ENCODE assay signal across 9 mouse cellular contexts in the genomic region with DNA sequence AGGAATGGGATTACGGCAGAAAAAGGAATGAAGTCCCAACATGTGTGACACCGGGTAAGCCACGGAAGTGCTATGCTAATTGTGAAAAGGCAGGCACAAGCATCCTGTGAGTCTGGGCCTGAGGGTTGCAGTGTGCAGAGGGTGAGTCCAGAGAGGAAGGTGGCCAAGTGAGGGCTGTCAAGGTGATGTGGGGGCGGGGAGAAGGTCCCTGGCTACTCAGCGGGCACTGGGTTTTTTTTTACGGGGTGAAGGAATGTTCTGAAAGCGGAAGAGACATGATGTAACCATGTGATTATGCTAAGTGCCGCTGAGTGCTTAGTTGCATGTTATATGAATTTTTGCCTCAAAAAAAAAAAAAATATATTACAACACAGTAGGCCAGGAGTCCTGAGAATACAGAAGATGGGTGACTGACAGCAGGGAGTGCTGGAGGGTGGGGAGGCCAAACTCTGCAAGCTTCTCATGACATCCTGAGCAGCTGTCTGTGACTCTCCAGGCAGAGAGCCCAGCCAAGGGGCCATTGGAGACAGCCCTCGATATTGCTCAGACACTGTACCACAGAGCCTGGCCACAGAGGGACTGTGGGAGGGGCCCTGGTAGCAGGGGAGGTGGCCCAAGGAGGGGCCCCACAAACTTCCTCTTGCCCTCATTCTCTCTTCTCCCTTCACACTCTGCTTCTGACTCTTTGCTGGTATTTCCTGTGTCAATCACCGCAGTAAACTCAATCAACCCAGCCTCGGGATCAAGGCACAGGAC. TPM values are rescaled to one million over a fixed set of nuclear protein-coding genes. Genes with fewer than 3 reads are reported as not detected.
A peak's percentile ranks its signal among the peaks of the same experiment; 100 is the strongest.
DNase-seq lines count a peak whose midpoint lies in the region; ATAC-seq and TF ChIP-seq lines count a peak whose summit lies in the region.
"Had no signal": no experiment of that assay in that cellular context is flagged by ENCODE, and none has a peak within 500 bp of the region (broad histone marks: within the 10 kb centered on the region; RNA-seq: fewer than 3 reads in every experiment).

No protein-coding gene starts in this region.

- intact Hi-C loops in left cerebral cortex, postnatal 36 days (cut with DNase I), result loop anchor here (2.0 kb wide), 1 partner anchor 24 kb away; no protein-coding TSS in a partner anchor

- H3K27ac ChIP-seq in bone marrow, adult 2 months (ENCODE audit: control insufficient read depth, insufficient read depth, low read depth, low read length, poor library complexity), result peak overlapping the region; percentile 87
- peak overlapping the region; percentile 50 for H3K27ac ChIP-seq in heart, embryonic 15.5 days
- H3K27ac ChIP-seq in liver, embryonic 13.5 days, result peak overlapping the region; percentile 59

- H3K4me3 ChIP-seq in bone marrow, adult 2 months (replicated peaks; ENCODE audit: control insufficient read depth, low read depth, low read length), result peak overlapping the region; percentile 89
- no peak overlapping the region for H3K4me3 ChIP-seq in heart, embryonic 15.5 days
- H3K4me3 ChIP-seq in liver, embryonic 13.5 days (replicated peaks), result no peak overlapping the region

- ATAC-seq in heart, embryonic 15.5 days (replicated peaks; ENCODE audit: insufficient number of reproducible peaks, insufficient read depth, low FRiP score, low read depth), result no peak
- peak; percentile 35; the same call in 1 of the 2 replicates for ATAC-seq in liver, embryonic 13.5 days (ENCODE audit: low read depth)

- H3K27me3 ChIP-seq in heart, embryonic 15.5 days, result no peaks in the 10 kb centered on the region
- H3K27me3 ChIP-seq in liver, embryonic 13.5 days, result no peaks in the 10 kb centered on the region

- 10% methylated on average over 11 of the region's 11 CpGs for WGBS in bone marrow, adult 2 months
- WGBS in heart, embryonic 15.5 days, result 39% methylated on average over 11 of the region's 11 CpGs
- 39% methylated on average over 11 of the region's 11 CpGs for WGBS in liver, embryonic 13.5 days (ENCODE audit: insufficient replicate concordance)

- peaks cover 3% of the 10 kb centered on the region for H3K36me3 ChIP-seq in heart, embryonic 15.5 days
- peaks cover 6% of the 10 kb centered on the region for H3K36me3 ChIP-seq in liver, embryonic 13.5 days

- no peak for TF ChIP-seq CTCF in bone marrow, adult 2 months (IDR thresholded peaks at IDR 0.05; ENCODE audit: control insufficient read depth, insufficient read depth, low read length)

- peak; percentile 36; the same call in 1 of the 2 replicates for TF ChIP-seq POLR2A in bone marrow, adult 2 months (IDR thresholded peaks at IDR 0.05; ENCODE audit: borderline replicate concordance, control insufficient read depth, low read depth, low read length)

- peaks cover 12% of the 10 kb centered on the region; the same call in 1 of the 2 replicates for H3K4me1 ChIP-seq in bone marrow, adult 2 months (ENCODE audit: control insufficient read depth, insufficient read depth, low read length)
- H3K4me1 ChIP-seq in heart, embryonic 15.5 days (replicated peaks), result peaks cover 43% of the 10 kb centered on the region
- H3K4me1 ChIP-seq in liver, embryonic 13.5 days (replicated peaks), result peaks cover 58% of the 10 kb centered on the region

- no peaks in the 10 kb centered on the region for H3K9me3 ChIP-seq in heart, embryonic 15.5 days (replicated peaks)
- no peaks in the 10 kb centered on the region for H3K9me3 ChIP-seq in liver, embryonic 13.5 days (replicated peaks)

- DNase-seq in CD4-positive helper T cell, adult 2 months (ENCODE audit: low read depth, low spot score), result peak; percentile 88
- no peak for DNase-seq in liver, embryonic 13.5 days
- DNase-seq in skeletal muscle tissue, adult 2 months (ENCODE audit: low read depth, low spot score), result peak; percentile 54
- no peak for DNase-seq in cerebellum, adult 18-20 months
- no peak for DNase-seq in left cerebral cortex, postnatal 36 days (ENCODE audit: low spot score in 2 of 2)
- no peak for DNase-seq in left cerebral cortex, adult 11 months (ENCODE audit: low spot score)

- H3K9ac ChIP-seq in heart, embryonic 15.5 days, result no peak overlapping the region
- peak overlapping the region; percentile 33 for H3K9ac ChIP-seq in liver, embryonic 13.5 days

- H3K4me2 ChIP-seq in heart, embryonic 15.5 days, result no peak overlapping the region; the same call in 1 of the 2 replicates
- H3K4me2 ChIP-seq in liver, embryonic 13.5 days, result peak overlapping the region; percentile 26

RNA-seq across cellular contexts. Expression of a gene that starts 4.1 kb away (rescaled TPM):
- polyA plus RNA-seq in bone marrow, adult 2 months (2011; ENCODE audit: insufficient read depth, insufficient read length, low replicate concordance, missing spikeins), result 34.5 and 61.0 TPM in 2 replicates
- 2.3 and 6.1 TPM in 2 replicates for polyA plus RNA-seq in heart, embryonic 15.5 days (2015; fragmentation: Nextera tagmentation; extraction: Ambion mirVana)
- 3.0 and 3.8 TPM in 2 replicates for polyA plus RNA-seq in liver, embryonic 13.5 days (2015; fragmentation: Nextera tagmentation; extraction: Ambion mirVana)
- total RNA-seq in left cerebral cortex, postnatal 36 days (2021), result 1 to 10 TPM; 2.5 to 4.4 TPM

RNA-seq across cellular contexts. Expression of a gene that starts 36.8 kb away (rescaled TPM):
- polyA plus RNA-seq in bone marrow, adult 2 months (2011; ENCODE audit: insufficient read depth, insufficient read length, low replicate concordance, missing spikeins), result not detected in 2 replicates
- not detected in 2 replicates for polyA plus RNA-seq in heart, embryonic 15.5 days (2015; fragmentation: Nextera tagmentation; extraction: Ambion mirVana)
- polyA plus RNA-seq in liver, embryonic 13.5 days (2015; fragmentation: Nextera tagmentation; extraction: Ambion mirVana), result not detected in 2 replicates
- not detected for total RNA-seq in left cerebral cortex, postnatal 36 days (2021)
- polyA plus RNA-seq: stomach, embryonic 14.5 days had no signal

RNA-seq across cellular contexts. Expression of a gene that starts 43.1 kb away (rescaled TPM):
- polyA plus RNA-seq in bone marrow, adult 2 months (2011; ENCODE audit: insufficient read depth, insufficient read length, low replicate concordance, missing spikeins), result not detected in 2 replicates
- polyA plus RNA-seq in heart, embryonic 15.5 days (2015; fragmentation: Nextera tagmentation; extraction: Ambion mirVana), result not detected in 2 replicates
- polyA plus RNA-seq in liver, embryonic 13.5 days (2015; fragmentation: Nextera tagmentation; extraction: Ambion mirVana), result not detected in 2 replicates
- total RNA-seq in left cerebral cortex, postnatal 36 days (2021), result not detected
- polyA plus RNA-seq: stomach, embryonic 14.5 days had no signal

RNA-seq across cellular contexts. Expression of a gene that starts 54.7 kb away (rescaled TPM):
- 13.2 and 43.2 TPM in 2 replicates for polyA plus RNA-seq in bone marrow, adult 2 months (2011; ENCODE audit: insufficient read depth, insufficient read length, low replicate concordance, missing spikeins)
- not detected in 2 replicates for polyA plus RNA-seq in heart, embryonic 15.5 days (2015; fragmentation: Nextera tagmentation; extraction: Ambion mirVana)
- polyA plus RNA-seq in liver, embryonic 13.5 days (2015; fragmentation: Nextera tagmentation; extraction: Ambion mirVana), result not detected in 2 replicates
- not detected for total RNA-seq in left cerebral cortex, postnatal 36 days (2021)
- polyA plus RNA-seq: stomach, embryonic 14.5 days had no signal

Comparison
In these comparisons a context has a peak if more than half of its experiments do, and no peak if none do; other contexts are left out.
1. DNase-seq: peak in CD4-positive helper T cell, adult 2 months (single experiment) and skeletal muscle tissue, adult 2 months (single experiment); none in liver, embryonic 13.5 days (single experiment), cerebellum, adult 18-20 months (0 of 2), left cerebral cortex, postnatal 36 days (0 of 2) and left cerebral cortex, adult 11 months (single experiment).
2. Peak in every context shown above with its lines, with median percentiles within 50 percentile points of each other: H3K27ac ChIP-seq.